Mouse (Mus musculus) midbrain, postnatal 0 days (tissue): ENCODE results near the gene Acaca. TPM values are rescaled to one million over a fixed set of nuclear protein-coding genes. Genes with fewer than 3 reads are reported as not detected.
"Not testable (repeated sequence)": the region's sequence is repeated elsewhere in the genome, so short reads cannot be mapped to it uniquely, and the experiment has no call there.

Experiments
- ATAC-seq: fragments of 200-750 bp; cut with Nextera tagmentation; 2 replicates; pipeline ENCODE4 v1.8.0; 2017; ENCODE audit warnings: moderate number of reproducible peaks, mild to moderate bottlenecking, moderate TSS enrichment, moderate library complexity; ENCODE audit not compliant: low FRiP score
- DNase-seq: peaks from one replicate; pipeline ENCODE4 v3.0.0-alpha.2; 2015; ENCODE audit warnings: low spot score
- H3K27ac ChIP-seq: fragments of 300-500 bp; sonication (generic); 2 replicates; pipeline ENCODE4 v1.5.1; 2014; ENCODE audit warnings: low read depth, mild to moderate bottlenecking, low read length, mixed read lengths
- H3K27me3 ChIP-seq: fragments of 300-500 bp; sonication (generic); 2 replicates; pipeline ENCODE4 v1.6.1; 2014; ENCODE audit warnings: low read length, control low read depth, mixed read lengths; ENCODE audit not compliant: insufficient read depth
- H3K36me3 ChIP-seq: fragments of 300-500 bp; sonication (generic); 2 replicates; pipeline ENCODE4 v1.6.1; 2014; ENCODE audit warnings: low read length, control low read depth, mixed read lengths; ENCODE audit not compliant: insufficient read depth
- H3K4me1 ChIP-seq: fragments of 300-500 bp; sonication (generic); 2 replicates; pipeline ENCODE4 v1.6.1; 2014; ENCODE audit warnings: mild to moderate bottlenecking, control low read depth, antibody characterized with exemption, low read length, mixed read lengths; ENCODE audit not compliant: insufficient read depth
- H3K4me2 ChIP-seq: fragments of 300-500 bp; sonication (generic); 2 replicates; pipeline ENCODE4 v1.6.1; 2014; ENCODE audit warnings: low read depth, mild to moderate bottlenecking, low read length, mixed read lengths; ENCODE audit not compliant: poor library complexity, severe bottlenecking
- H3K4me3 ChIP-seq: fragments of 300-500 bp; sonication (generic); 2 replicates; pipeline ENCODE4 v1.5.1; 2014; ENCODE audit warnings: low read depth, mild to moderate bottlenecking, low read length, moderate library complexity
- H3K9ac ChIP-seq: fragments of 300-500 bp; sonication (generic); replicated peaks from 2 replicates; pipeline ENCODE4 v1.6.1; 2014; ENCODE audit warnings: mild to moderate bottlenecking, low read length, moderate library complexity, mixed read lengths; ENCODE audit not compliant: poor library complexity, severe bottlenecking
- H3K9me3 ChIP-seq: fragments of 300-500 bp; sonication (generic); 2 replicates; pipeline ENCODE4 v1.6.1; 2016; ENCODE audit warnings: low read length, control low read depth
- CTCF ChIP-seq: IDR thresholded peaks from 2 replicates; pipeline ENCODE4 v1.5.1; 2016; ENCODE audit warnings: antibody characterized with exemption, mild to moderate bottlenecking
- WGBS: fragments of 180-500 bp; shearing (Covaris S2); extraction: QIAGEN DNeasy Blood & Tissue Kit; methylation state at CpG from one replicate; pipeline ENCODE4 v1.1.7; 2014; 5-methylcytosine and 5-hydroxymethylcytosine counted together
- polyA plus RNA-seq: library from polyadenylated mRNA; unstranded; fragments of >200 nt; fragmentation: Nextera tagmentation; extraction: Ambion mirVana; gene quantifications from 2 replicates; pipeline ENCODE4 v1.2.1, GENCODE M21; 2015
- total RNA-seq: library from RNA; depleted of rRNA; stranded (reverse); fragments of >200 nt; gene quantifications from 2 replicates; pipeline ENCODE4 v1.2.3, GENCODE M21; 2014

Gene Acaca
- total and polyA plus RNA-seq, 2 experiments from 2014 or later, result 19.3 to 123 TPM

GRCm38 (mm10) chr11:84306158-84306742 is 176.8 kb downstream of the Acaca start:
- Histone ChIP-seq H3K27me3 (no peaks in the 10 kb centered on the region), H3K27ac (no peak overlapping the region), H3K4me3 (no peak overlapping the region), H3K36me3 (peaks cover 12% of the 10 kb centered on the region), H3K4me2 (no peak overlapping the region), H3K9me3 (no peaks in the 10 kb centered on the region), H3K9ac (no peak overlapping the region), H3K4me1 (no peaks in the 10 kb centered on the region)
- 90% methylated on average over 6 of the region's 6 CpGs for WGBS
- DNase-seq (peak; percentile 19), ATAC-seq (no peak)
- no peak for TF ChIP-seq CTCF

GRCm38 (mm10) chr11:84324032-84324752 is 194.7 kb downstream of the Acaca start:
- H3K4me1 ChIP-seq, result no peaks in the 10 kb centered on the region
- no peak for TF ChIP-seq CTCF
- no peaks in the 10 kb centered on the region for H3K27me3 ChIP-seq
- ATAC-seq (no peak), DNase-seq (peak; percentile 57)
- 27% methylated on average over 7 of the region's 7 CpGs for WGBS
- H3K4me3 ChIP-seq, result no peak overlapping the region
- peak overlapping the region; percentile 51 for H3K27ac ChIP-seq
- H3K36me3 ChIP-seq, result peaks cover 10% of the 10 kb centered on the region
- no peaks in the 10 kb centered on the region for H3K9me3 ChIP-seq
- H3K4me2 ChIP-seq, result no peak overlapping the region
- H3K9ac ChIP-seq, result no peak overlapping the region

DNA sequence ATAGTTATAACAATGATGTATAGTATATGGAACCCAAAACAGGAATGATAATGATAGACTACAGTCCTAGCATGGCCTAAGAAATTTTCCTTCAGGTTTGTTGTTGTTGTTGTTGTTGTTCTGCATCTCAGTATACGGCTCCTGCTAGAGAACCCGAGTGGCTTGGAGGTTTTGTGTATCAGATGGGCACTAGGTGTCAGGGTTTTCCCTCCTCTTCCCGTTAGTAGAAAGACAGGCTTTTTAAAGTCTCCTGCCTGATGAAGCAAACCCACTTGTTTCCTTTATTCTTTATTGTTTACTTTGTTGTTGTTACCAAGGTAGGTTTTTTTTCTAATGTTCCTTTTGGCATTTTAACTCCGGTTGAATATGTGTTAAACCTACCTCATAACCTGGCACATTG is 197.6 kb downstream of the Acaca start:
- ATAC-seq (no peak), DNase-seq (peak; percentile 34)
- H3K27ac ChIP-seq, result no peak overlapping the region
- no peaks in the 10 kb centered on the region for H3K4me1 ChIP-seq
- TF ChIP-seq CTCF, result peak; percentile 62
- H3K36me3 ChIP-seq, result peaks cover 7% of the 10 kb centered on the region
- no peaks in the 10 kb centered on the region for H3K9me3 ChIP-seq
- no peak overlapping the region for H3K4me2 ChIP-seq
- WGBS, result 66% methylated on average over 4 of the region's 4 CpGs
- no peak overlapping the region for H3K9ac ChIP-seq
- H3K4me3 ChIP-seq, result no peak overlapping the region
- no peaks in the 10 kb centered on the region for H3K27me3 ChIP-seq

DNA sequence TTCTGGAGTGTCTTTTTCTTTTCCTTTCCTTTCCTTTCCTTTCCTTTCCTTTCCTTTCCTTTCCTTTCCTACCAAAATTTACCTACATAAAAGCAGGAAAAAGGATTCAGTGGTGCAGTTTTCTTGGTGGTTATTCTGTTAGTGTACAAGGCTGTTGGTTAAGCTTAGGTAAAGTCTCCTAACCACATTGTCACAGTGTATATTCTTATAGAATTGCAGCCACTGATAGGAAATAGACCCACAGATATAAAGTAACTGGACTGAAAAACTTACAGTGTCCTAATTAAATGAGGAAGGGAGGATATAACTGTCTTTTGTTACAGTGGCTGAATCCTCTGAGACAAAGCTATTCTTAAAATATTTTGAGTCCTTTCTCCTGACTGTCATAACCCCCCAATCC is 202.9 kb downstream of the Acaca start:
- Histone ChIP-seq H3K36me3 (no peaks in the 10 kb centered on the region), H3K27me3 (no peaks in the 10 kb centered on the region), H3K9me3 (no peaks in the 10 kb centered on the region), H3K4me2 (no peak overlapping the region), H3K4me3 (no peak overlapping the region), H3K27ac (no peak overlapping the region), H3K9ac (no peak overlapping the region), H3K4me1 (no peaks in the 10 kb centered on the region)
- DNase-seq, result no peak
- ATAC-seq, result no peak
- TF ChIP-seq CTCF, result no peak

GRCm38 (mm10) chr11:84332860-84333259 is 203.4 kb downstream of the Acaca start:
- Histone ChIP-seq H3K4me1 (no peaks in the 10 kb centered on the region), H3K27ac (no peak overlapping the region), H3K4me2 (no peak overlapping the region), H3K9ac (no peak overlapping the region), H3K36me3 (no peaks in the 10 kb centered on the region), H3K4me3 (no peak overlapping the region), H3K27me3 (no peaks in the 10 kb centered on the region), H3K9me3 (no peaks in the 10 kb centered on the region)
- DNase-seq, result no peak
- TF ChIP-seq CTCF, result no peak
- ATAC-seq, result no peak
- 86% methylated on average over 3 of the region's 3 CpGs for WGBS

- not testable (repeated sequence) for H3K4me3 ChIP-seq, H3K27ac ChIP-seq, H3K4me2 ChIP-seq, H3K27me3 ChIP-seq, DNase-seq, ATAC-seq, H3K4me1 ChIP-seq, H3K9ac ChIP-seq, H3K9me3 ChIP-seq, H3K36me3 ChIP-seq
- 97% methylated on average over 5 of the region's 8 CpGs for WGBS
Measured at GRCm38 (mm10) chr11:84338273-84338672, 208.8 kb downstream of the Acaca start.
